In genomic region chr13:24244613-24245012, GRCm38 (mm10) we compare ENCODE assay signal across 15 mouse cellular contexts. TPM values are rescaled to one million over a fixed set of nuclear protein-coding genes. Genes with fewer than 3 reads are reported as not detected.
A peak's percentile ranks its signal among the peaks of the same experiment; 100 is the strongest.
DNase-seq lines count a peak whose midpoint lies in the region; ATAC-seq and TF ChIP-seq lines count a peak whose summit lies in the region.
"Had no signal": no experiment of that assay in that cellular context is flagged by ENCODE, and none has a peak within 500 bp of the region (broad histone marks: within the 10 kb centered on the region; RNA-seq: fewer than 3 reads in every experiment).

No protein-coding gene starts in this region.

- no peak for TF ChIP-seq CTCF in heart, postnatal 0 days (IDR thresholded peaks at IDR 0.05; ENCODE audit: low read depth)

- H3K9ac ChIP-seq in kidney, embryonic 16.5 days (replicated peaks; ENCODE audit: low read length), result no peak overlapping the region
- H3K9ac ChIP-seq in heart, postnatal 0 days (replicated peaks; ENCODE audit: low read depth, low read length), result no peak overlapping the region
- H3K9ac ChIP-seq: intestine, embryonic 15.5 days; liver, embryonic 13.5 days; neural tube, embryonic 12.5 days had no signal

- H3K4me2 ChIP-seq in kidney, embryonic 16.5 days (replicated peaks; ENCODE audit: low read depth, low read length), result no peak overlapping the region
- H3K4me2 ChIP-seq in heart, postnatal 0 days (ENCODE audit: low read depth, low read length), result no peak overlapping the region
- H3K4me2 ChIP-seq: intestine, embryonic 15.5 days; liver, embryonic 13.5 days; neural tube, embryonic 12.5 days had no signal

- no peaks in the 10 kb centered on the region for H3K27me3 ChIP-seq in kidney, embryonic 16.5 days (ENCODE audit: insufficient read depth, low read length)
- H3K27me3 ChIP-seq in heart, postnatal 0 days (ENCODE audit: control insufficient read depth, insufficient read depth, low read length), result no peaks in the 10 kb centered on the region
- H3K27me3 ChIP-seq: intestine, embryonic 15.5 days; liver, embryonic 13.5 days; neural tube, embryonic 12.5 days had no signal

- ATAC-seq in kidney, embryonic 16.5 days (ENCODE audit: low FRiP score, low TSS enrichment), result no peak
- no peak for ATAC-seq in heart, postnatal 0 days (ENCODE audit: insufficient read depth, low read depth)
- ATAC-seq: intestine, embryonic 15.5 days had no signal

- peaks cover 44% of the 10 kb centered on the region for H3K4me1 ChIP-seq in kidney, embryonic 16.5 days (ENCODE audit: insufficient read depth, low read length)
- no peaks in the 10 kb centered on the region; the same call in 1 of the 2 replicates for H3K4me1 ChIP-seq in heart, postnatal 0 days (ENCODE audit: control insufficient read depth, insufficient read depth)
- H3K4me1 ChIP-seq: neural tube, embryonic 12.5 days had no signal

- peak; percentile 7 for DNase-seq in embryo, embryonic 10 days (ENCODE audit: low spot score)
- DNase-seq in embryo, embryonic 11 days, result no peak
- DNase-seq in kidney, adult 18-20 months, result no peak
- peak; percentile 16 for DNase-seq in heart, postnatal 0 days (ENCODE audit: low spot score)
- peak; percentile 50 for DNase-seq in lung, postnatal 14 days
- no peak for DNase-seq in right cerebral cortex, postnatal 25 days
- no peak for DNase-seq in cerebellum, adult 8-10 months
- DNase-seq: adrenal gland, postnatal 10 days; midbrain, embryonic 14.5 days; retina, postnatal 1 day; spleen, adult 18-20 months had no signal

- 0 out of 2 replicates have a peak overlapping the region, but pooled peaks have one; percentile 15 for H3K27ac ChIP-seq in kidney, embryonic 16.5 days (ENCODE audit: low read length)
- H3K27ac ChIP-seq in heart, postnatal 0 days (ENCODE audit: low read depth), result no peak overlapping the region
- H3K27ac ChIP-seq: intestine, embryonic 15.5 days; liver, embryonic 13.5 days; neural tube, embryonic 12.5 days had no signal

- no peaks in the 10 kb centered on the region for H3K36me3 ChIP-seq in kidney, embryonic 16.5 days (ENCODE audit: insufficient read depth, low read length)
- H3K36me3 ChIP-seq in heart, postnatal 0 days (replicated peaks; ENCODE audit: control insufficient read depth, insufficient read depth, low read length), result no peaks in the 10 kb centered on the region
- H3K36me3 ChIP-seq: intestine, embryonic 15.5 days; liver, embryonic 13.5 days; neural tube, embryonic 12.5 days had no signal

- WGBS in kidney, embryonic 16.5 days, result 65% methylated on average over 11 of the region's 11 CpGs
- WGBS in heart, postnatal 0 days, result 52% methylated on average over 11 of the region's 11 CpGs

- H3K9me3 ChIP-seq in kidney, embryonic 16.5 days (ENCODE audit: low read length), result no peaks in the 10 kb centered on the region
- no peaks in the 10 kb centered on the region for H3K9me3 ChIP-seq in heart, postnatal 0 days (replicated peaks; ENCODE audit: control insufficient read depth, low read length)
- H3K9me3 ChIP-seq: intestine, embryonic 15.5 days; liver, embryonic 13.5 days; neural tube, embryonic 12.5 days had no signal

- TF ChIP-seq EP300 in heart, postnatal 0 days (IDR thresholded peaks at IDR 0.05; ENCODE audit: low read depth), result no peak

- no peak overlapping the region for H3K4me3 ChIP-seq in kidney, embryonic 16.5 days (ENCODE audit: low read length)
- no peak overlapping the region for H3K4me3 ChIP-seq in heart, postnatal 0 days (ENCODE audit: low read depth, low read length)
- H3K4me3 ChIP-seq: intestine, embryonic 15.5 days; liver, embryonic 13.5 days; neural tube, embryonic 12.5 days had no signal

RNA-seq across cellular contexts. Expression of gene Carmil1, which starts 36.0 kb away (rescaled TPM):
- polyA plus RNA-seq in kidney, embryonic 16.5 days (2015; fragmentation: Nextera tagmentation; extraction: Ambion mirVana), result 52.5 and 60.2 TPM in 2 replicates
- total RNA-seq in heart, postnatal 0 days (2014; rRNA removed; ENCODE audit: low replicate concordance), result 1.1 and 4.8 TPM in 2 replicates
- polyA plus RNA-seq in heart, postnatal 0 days (2015; fragmentation: Nextera tagmentation; extraction: Ambion mirVana), result 2.6 and 4.3 TPM in 2 replicates

Comparison
In these comparisons a context has a peak if more than half of its experiments do, and no peak if none do; other contexts are left out.
1. DNase-seq: peak in embryo, embryonic 10 days (single experiment), heart, postnatal 0 days (single experiment) and lung, postnatal 14 days (single experiment); none in embryo, embryonic 11 days (single experiment), kidney, adult 18-20 months (single experiment), right cerebral cortex, postnatal 25 days (single experiment) and cerebellum, adult 8-10 months (single experiment).
2. RNA of gene Carmil1, which starts 36.0 kb away (polyA plus RNA-seq): 52.5 to 60.2 TPM in kidney, embryonic 16.5 days; 2.6 to 4.3 TPM in heart, postnatal 0 days; every median in the first group is over 10 times any median in the second.